Mouse (Mus musculus): ENCODE results near the gene Stambp.

Gene Stambp

DNA sequence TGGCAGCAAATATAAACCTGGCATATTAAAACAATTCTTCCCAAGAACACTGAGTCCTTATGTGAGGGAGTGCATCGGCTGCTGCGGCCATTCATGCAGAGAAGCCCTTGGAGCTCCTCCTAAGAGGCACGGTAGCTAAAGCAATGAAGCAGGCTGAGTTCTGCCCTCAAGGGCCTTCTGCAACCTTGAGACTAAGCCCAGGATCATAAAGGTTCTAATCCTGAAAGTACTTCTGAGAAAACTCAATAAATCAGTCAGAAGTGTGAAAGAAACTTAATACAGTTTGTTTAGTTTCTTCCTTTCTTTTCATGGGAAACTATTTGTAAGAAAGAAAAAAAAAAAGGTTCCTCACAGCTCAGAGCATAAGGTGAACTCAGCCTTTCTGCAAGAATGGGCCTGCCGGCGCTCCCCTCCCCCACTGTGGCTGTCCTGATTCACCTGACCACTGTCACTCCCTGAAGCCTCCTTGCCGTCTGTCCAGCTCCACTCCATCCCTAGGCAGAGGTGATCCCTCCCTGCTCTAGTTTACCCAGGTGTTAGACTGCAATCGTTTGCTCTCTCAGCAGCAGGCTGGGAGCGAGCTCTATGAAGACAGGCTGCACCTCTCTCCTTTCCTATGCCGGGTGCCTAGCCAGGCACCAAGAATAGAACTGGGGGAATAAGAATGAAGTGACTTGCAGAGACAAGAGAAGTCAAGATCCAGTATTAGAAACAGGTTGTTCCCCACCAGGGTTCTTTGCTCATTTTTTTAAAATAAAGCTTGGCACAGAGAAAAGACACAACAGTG, 70.8 kb downstream of the Stambp start:
- no peak for DNase-seq

GRCm38 (mm10) chr6:83500462-83500861, 72.1 kb downstream of the Stambp start:
- no peak for DNase-seq

DNA sequence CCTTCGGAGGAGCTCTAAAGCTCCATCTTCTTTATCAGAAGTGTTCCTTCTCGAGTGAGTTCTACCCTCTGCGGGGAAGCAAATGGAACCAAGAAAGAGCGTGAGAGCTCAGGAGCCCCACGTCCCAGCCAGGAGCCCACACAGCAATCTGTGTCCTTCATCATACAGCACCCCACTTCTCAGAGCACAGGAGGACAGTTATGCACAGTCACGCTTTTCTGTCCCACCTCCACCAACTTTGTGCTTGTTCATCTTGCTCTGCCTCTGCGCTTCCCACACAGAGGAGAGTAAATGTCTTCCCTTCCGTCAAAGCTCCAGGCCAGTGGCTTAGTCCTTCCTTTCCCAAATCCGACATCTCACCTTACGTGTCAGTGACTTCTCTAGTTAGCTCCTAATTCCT, 73.5 kb downstream of the Stambp start:
- no peak for DNase-seq

DNA sequence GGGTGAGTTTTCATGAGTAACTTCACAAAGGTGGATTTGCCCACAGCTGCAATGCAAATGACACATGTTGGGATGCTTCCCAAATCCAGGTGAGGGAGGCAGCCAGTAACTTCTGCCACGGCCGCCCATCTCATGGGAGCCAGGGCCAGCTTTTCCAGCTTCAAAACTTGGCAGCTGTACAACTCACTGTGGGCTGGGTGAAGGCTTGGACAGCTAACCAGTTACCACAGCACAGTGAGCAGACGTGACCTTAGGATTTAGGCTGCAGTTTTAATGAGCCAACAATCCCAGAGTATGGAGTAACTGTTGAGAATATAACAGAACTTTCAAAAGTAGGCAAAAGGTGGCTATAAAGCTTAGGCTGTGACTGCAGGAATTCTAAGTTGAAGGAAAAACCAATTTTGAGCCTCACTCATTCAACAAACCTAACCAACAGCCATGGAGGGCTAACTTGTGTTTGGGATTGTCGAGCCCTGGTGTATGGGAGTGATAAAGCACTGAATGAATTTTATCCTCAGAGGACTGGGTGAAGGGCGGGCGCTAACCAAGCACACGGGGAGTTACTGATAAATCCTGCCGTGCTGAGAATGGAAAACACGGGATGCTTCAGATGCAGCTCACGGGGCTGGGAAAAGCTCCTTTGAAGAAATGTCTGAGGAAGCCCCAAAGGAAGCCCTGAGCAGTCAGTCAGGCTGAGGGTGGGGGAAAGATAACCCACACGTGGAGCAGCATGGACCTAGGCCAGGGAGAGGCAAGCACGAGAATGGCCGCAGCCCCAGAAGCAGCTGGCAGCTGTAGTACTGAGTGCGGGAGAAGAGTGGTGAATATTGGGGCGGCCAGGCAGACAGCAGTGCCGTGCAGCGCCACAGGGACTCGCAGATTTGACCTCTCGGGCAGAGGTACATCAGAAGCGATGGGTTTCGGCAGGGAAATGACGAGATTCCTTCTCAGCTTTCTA, 75.5 kb downstream of the Stambp start:
- DNase-seq: no peak

DNA sequence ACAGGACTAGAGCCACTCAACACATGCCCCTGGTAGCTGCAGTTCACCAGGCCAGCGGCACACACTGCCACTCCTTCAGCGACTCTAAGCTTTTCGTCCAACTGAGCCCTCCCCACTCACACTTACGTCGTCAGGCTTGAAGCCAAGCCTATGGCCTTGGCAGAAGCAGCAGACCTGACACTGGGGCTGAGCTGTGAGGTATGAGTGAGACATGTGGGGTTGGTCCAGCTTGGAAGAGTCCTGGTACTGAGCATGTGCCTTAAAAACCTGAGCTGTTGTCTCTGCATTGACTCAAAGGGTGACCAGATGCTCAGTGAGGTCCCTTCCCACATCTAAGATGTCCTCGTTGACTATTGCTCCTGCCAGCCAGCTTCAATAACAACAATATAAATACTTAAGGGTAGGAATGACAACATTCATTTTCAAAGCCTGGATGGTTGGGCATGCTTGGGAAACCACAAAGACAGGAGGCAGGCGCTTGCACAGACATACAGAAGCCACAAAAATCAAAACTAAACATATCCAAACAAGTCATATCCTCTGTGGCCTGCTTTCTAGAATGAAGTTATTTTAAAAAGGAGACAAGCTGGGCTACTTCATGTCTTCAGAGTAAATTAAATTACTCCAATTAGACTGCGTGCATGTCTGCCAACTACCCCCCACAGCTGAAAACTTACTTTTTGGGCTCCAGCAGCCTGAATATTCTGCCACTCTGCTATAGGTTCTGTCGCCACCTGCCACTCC, 76.3 kb downstream of the Stambp start:
- peak; percentile 73 for DNase-seq
